Mouse (Mus musculus): ENCODE results near the gene Igf2bp1. TPM values are rescaled to one million over a fixed set of nuclear protein-coding genes. Genes with fewer than 3 reads are reported as not detected.

Igf2bp1 gene
- total RNA-seq, 2 experiments from 2014 or later = not detected

DNA sequence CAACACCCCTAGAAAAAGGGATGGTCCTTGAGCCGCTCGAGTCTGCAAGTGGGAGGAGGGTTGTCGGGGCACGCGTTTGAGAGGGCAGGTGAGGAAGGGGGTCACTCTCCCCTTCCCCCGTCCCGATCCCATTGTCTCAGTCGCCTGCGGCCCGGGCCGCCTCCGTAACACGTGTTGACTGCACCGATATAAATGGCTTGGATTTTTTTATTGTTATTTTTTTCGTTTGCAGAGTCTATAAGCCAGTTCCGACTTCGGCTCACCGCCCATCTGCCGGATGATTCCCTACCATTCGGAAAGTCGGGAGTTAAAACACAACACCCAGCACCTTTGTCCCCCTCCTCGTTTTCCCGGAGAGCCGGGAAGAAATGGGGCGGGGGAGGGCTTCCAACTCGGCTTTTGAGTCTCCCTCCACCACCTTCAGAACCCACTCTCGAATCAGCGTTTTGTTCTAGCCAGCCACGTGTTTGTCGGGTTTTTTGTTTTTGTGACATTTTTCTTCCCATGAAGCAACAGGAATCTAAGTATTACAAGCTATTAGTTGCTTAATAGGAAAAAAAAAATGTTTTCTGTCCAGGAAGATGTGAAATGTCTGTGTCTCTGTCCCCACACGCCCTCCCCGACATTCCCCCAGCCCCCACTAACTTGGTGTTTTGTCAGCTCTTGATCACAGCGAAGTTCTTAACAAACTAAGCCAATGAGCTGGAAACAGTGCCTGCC, 1.9 kb upstream of the Igf2bp1 start:
- no peak for DNase-seq (ENCODE audit: low spot score)

DNA sequence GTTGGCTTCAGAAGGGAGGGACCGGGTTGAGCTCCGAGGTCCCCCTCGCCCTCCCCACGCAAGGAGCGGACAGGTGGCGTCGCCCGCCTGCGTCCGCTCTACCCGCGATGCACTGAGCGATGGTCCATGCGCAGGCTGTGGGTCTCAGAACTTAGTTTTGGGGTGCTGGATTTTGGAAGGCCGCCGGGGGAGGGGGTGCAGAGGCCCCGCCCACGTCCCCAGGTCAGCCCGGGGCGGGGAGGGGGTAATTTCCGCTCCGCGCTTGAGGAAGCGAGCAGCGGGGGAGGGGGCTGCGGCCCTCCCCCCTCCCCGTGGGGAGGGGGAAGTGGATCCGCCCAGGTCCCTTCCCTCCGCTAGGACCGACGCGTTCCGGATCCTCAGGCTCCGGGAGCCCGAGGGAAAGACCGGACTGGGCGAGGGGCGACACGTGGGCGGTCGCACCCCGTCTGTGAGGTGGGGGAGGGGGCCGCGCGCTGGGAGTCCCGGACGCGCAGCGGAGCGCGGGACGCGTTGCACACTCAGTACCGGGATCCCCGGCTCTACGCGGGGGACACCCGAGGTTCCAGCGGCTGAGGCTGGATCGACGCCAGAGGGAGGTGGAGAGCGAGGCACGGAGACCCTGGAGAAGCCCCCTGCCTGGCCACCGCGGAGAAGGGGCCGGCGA, 1.2 kb upstream of the Igf2bp1 start:
- DNase-seq (ENCODE audit: low spot score) = no peak

DNA sequence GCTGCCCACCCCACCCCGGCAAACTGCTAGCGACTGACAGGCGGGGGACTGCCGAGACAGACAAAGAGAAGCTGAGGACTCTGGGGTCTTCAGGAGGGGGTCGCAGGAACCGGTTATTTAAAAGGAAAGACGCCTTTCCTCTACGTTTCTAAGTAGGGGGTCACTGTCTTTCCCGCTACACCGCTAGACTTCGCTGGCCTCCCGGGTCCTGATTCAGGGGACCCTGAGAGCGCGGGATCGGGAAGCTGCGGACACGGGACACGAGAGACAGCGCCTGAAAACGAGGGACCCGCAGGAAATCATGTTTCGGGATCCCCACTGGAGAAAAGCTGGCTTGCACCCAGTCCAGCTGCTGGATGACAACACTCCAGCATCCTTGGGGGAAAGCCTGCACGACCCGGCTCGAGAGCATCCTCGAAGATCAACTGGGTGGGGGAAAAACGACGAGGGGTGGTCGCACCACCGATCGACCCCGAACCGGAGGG, 669 bp upstream of the Igf2bp1 start:
- DNase-seq (ENCODE audit: low spot score) = peak; percentile 10

DNA sequence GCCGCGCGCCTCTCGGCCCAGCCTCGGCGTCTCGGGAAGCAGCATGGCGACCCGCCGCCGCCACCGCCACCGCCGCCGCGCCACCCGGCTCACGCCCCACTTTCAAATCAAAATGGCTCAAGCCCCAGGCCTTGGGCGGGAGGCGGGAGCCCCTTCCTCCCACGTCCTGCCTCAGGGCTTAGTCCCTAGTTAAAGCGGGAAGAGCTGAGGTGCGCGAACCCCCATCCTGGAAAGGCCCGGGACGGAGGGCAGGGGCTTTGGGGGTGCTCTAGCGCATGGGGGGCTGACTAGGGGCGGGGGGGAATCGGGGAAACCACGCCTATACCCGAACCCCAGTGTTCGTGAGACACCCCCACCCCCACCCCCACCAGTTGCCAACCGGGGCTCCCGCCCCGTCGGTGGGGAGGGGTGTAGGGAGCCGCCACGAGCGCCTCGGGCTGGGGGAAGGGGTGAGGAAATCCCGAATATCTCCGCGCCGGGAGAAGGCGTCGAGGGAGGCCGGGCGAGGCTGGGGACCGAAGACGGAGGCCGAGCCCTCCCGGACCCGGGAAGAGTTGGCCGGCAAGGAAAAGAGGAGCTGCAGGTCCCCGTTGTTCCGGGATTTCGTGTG, 842 bp downstream of the Igf2bp1 start:
- no peak for DNase-seq (ENCODE audit: low spot score)

DNA sequence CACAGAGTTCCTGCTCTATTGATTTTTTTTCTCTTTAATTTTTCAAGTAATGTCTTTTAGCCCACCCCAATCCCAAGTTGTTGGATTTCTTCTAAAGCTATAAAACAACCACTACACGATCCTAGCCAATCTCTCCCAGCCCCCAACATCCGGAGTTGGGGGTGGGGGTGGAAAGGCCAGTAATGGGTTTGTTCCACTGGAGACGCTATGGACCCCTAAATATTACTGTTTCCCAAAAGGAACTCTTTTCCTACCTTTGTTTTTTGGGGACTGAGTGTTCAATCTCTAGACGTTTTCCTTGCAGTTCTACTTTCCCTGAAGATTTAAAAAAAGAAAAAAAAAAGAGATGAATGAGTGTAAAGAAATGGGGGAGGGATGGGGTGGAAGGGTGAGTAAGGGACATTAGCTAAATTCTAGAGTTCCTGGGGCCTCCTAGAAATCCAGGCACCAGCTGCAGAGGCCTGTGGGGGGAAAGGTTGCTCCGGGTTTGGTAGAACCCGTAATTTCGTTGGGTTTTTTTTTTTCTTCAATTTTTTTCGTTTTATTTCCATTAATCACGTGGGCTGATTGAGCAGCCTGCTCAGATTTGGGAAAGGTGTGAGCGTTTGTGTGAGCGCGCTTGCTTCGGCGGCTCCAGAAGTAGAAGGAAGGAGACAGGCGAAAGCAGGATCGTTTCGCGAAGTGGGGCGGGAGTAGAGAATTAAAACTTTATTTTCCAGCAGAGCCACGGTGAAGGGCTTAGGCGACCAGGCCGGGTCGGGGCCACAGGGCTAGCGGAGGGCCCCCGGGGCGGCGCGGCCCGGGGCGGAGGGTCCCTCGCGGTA, 1.6 kb downstream of the Igf2bp1 start:
- no peak for DNase-seq (ENCODE audit: low spot score)

DNA sequence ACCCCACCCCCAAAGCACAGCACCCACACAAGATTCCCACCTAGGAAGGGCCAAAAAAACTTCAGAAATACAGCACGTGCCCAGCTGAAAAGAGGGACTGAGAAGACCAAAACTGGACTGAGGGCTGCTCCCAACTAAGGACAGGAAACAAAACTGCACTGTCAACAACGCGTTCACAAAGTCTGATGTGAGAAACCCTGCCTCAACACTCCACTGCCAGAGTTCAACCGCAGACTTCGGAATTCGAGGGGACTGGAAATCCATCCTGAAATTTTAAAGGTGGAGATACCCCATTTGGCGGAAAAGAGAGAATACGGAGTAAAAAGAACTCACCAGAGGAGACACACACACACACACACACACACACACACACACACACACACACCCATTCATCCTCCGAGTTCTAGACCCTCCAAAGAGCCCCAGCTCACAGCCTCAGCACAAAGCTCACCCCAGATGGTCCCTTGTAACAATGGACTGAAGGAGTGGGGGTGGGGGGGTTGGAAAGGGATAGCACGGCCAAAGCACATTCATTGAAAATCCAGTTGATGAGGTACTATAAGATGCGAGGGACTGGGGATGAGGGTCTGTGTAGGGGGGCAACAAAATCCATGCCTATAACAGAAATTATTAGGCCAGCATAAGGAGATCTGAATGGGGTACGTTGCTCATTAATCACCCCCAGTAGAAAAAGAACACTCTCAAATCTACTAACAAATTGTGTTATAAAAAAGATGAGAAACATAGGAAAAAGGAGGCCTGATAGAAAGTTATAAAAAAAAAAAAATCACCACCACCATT, 2.4 kb downstream of the Igf2bp1 start:
- no peak for DNase-seq (ENCODE audit: low spot score)

DNA sequence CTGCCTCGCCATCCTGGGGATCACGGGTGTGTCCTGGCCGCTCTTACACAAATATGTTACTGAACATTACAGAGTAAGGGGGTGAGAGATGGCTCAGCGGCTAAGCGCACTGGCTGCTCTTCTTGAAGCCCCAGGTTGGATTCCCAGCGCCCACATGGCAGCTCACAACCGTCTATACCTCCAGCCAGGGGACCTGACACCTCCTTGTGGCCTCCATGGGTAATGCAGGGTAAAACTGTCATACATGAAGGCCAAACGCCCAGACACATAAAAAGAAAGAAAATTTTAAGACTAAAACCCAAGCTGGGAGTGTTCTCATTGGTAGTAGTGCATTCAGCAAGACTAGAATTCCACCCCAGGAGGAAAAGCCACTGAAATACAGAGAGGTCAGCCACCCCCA, 11.6 kb downstream of the Igf2bp1 start:
- DNase-seq (ENCODE audit: low spot score) = no peak

DNA sequence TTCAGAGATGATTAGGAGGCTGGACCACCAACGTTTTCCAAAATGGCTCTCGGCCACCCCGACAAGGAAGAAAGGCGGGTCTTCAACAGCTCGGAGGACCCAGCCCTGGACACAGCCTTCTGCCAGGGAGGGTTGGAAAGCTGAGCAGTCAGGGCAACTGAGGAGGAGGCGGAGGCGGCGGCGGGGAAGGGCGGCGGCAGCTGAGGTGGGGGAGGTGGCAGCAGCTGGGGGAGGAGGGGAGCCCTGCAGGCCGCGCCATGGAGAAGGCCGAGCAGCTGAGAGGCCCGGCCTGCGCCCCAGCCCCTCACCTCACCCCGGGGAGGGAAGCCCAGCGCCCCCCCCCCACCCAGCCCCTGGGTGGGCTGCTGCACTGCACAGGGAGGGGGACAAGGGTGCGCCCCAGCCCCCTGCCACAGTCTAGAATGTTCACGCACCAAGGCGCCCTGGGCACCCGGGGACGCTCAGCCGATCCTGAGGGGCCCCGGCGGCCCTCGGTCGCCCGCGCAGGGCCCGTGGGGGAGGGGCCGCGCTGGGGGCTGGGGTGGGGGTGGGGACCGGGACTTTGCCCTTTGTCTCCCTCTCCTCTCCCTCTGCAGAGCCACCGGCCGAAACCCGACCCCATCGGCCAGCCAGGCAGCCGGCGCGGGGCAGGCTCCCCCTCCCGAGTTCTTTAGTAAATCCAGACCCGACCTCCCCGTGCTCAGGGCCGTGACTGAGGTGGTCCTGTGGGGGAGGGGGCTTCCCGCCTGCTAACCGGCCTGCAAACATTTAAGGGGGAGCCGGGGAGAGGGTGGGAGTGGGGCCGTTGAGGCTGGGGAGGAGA, 14.6 kb downstream of the Igf2bp1 start:
- no peak for DNase-seq (ENCODE audit: low spot score)

DNA sequence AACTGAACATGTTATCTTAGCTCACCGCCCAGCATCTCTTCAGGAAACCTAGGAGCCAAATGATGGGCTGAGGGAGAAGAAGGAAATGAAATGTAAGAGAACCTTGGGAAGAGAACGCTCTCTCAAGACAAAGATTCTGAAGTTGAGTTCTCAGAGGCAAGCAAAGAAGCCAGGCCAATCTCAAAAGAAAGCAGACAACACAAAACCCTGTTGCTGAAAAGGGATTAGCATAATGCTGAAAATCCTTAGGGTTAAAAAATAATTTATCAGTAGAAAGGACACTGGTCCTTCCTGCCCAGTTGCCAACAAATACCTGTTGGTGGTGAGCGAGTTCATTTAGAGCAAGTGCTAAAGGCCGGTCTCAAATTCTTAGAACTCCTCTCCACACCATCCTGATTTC, 15.3 kb downstream of the Igf2bp1 start:
- DNase-seq (ENCODE audit: low spot score) = no peak

DNA sequence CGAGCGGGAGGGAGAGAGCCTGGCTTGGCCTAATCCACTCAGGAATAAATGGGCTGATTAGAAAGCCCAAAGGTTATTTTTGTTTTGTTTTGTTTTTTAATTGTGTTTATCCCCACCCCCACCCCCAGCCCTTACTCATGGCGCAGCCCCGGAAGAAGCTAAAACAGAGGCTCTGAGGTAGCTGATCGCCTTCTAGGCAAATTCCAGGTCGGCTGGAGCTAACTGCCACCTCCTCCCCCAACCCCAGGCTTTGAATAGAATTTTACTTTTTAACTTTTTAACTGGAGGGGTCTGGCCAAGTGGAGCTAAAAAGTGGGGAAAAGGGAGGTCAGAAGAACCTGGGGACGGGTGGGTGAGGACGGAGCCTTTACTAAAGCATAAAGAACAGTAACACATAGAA, 15.9 kb downstream of the Igf2bp1 start:
- no peak for DNase-seq (ENCODE audit: low spot score)

DNA sequence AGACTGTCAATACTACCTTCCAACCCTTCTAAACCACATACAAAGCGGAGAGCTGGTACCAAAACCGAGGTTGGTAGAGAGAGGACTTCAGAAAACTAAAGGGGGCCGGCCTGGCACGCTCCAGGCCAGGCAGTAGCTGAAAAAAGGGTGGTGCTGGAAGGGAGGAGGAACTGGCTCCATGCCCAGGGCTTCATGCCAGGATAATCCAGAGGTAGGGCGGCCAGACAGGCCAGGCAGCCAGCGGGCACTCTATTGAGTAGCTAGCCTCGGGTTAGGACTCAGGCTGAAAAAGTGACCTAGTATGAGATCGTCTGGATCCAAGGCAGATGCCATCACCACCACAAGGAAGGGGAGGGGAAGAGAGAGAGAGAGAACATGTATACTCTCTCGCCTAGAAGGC, 17.2 kb downstream of the Igf2bp1 start:
- DNase-seq (ENCODE audit: low spot score) = peak; percentile 20

DNA sequence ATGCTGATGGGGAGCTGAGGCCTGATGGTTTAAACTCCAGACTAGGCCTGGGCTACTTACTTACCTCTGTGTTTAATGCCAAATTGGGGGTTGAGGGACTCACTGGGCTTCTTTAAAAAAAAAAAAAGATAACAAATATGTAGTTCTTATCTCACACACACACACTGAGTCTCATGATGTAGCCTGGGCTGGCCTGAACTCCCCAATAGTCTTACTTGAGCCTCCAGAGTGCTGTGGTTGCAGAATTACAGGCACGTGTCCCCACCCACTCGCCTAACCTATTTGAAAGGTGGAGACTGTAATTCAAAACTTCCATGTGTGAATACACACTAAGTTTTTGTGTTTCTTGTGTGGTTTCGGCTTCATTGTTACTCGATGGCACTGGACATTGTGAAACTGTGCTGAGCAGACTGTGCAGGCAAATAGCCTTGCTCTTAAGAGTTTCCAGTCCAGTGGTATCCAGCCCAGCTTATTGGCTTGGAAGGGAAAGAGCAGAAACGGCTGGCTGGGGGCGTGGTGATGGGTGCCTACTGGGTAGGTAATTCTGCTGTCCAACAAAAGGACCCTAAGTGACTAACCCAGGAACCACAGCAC, 17.8 kb downstream of the Igf2bp1 start:
- no peak for DNase-seq (ENCODE audit: low spot score)

DNA sequence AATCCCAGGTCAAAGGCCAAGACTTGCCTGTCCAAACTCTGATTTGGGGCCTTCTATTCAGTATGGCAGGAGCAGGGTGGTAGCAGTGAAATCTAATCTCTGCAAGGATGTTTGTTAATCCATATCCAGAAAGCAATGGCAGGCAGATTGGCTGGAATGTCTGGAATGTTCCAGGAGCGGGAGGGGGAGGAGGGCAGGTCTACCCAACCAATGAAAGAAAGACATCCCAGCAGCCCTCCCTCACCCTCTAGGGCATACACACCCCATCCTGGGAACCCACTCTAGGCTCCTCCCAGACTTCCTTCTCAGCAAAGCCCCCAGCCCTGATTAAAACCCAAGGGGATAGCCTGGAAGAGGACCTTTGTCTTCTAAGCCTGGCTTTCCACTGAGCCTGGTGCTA, 23.3 kb downstream of the Igf2bp1 start:
- no peak for DNase-seq (ENCODE audit: low spot score)

DNA sequence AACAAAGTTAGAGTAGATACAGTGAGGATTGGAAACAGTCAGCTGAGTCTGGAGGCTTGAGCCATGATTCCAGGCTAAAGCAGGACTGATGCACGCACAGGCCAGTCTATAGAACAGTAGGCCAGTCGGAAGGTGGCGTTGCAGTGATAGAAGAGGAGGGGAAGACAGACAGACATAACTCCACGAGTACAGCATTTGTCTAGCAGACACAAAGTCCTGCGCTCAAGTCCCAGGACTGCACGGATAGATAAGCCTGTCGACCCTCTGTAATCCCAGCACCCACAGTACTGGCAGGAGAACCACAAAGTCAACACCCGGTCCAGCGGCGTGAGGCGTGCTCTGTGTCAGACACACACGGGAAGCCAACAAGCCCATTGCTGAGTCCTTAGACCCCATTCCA, 23.9 kb downstream of the Igf2bp1 start:
- DNase-seq (ENCODE audit: low spot score) = no peak

DNA sequence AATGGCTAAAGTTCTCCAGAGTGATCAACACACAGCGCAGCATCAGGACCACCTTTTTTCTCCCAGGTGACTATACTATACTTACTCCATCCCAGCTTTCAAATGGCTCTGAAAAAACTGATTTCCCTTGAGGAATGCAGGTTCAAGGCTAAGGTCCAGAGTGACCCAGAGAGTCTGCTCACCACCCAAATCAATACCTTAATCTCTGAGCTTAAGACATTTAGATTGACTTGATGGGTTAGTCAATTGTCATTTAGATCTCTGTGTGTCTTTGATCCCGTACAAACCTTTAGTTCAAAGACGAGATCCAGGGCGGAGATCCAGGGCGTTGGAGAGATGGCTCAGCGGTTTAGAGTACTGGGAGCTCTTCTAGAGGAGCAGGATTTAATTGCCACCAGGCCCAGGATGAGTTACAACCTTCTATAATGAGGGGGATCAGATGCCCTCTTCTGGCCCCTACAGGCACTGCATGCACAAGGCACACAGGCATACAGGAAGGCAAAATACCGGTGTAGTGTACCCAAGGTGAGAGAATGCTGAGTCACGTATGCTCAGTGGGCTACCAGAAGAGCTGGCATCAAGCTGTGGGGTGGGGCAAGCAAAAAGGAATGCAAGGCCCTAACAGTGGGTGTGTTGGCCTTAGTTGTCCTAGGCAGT, 24.9 kb downstream of the Igf2bp1 start:
- no peak for DNase-seq (ENCODE audit: low spot score)

DNA sequence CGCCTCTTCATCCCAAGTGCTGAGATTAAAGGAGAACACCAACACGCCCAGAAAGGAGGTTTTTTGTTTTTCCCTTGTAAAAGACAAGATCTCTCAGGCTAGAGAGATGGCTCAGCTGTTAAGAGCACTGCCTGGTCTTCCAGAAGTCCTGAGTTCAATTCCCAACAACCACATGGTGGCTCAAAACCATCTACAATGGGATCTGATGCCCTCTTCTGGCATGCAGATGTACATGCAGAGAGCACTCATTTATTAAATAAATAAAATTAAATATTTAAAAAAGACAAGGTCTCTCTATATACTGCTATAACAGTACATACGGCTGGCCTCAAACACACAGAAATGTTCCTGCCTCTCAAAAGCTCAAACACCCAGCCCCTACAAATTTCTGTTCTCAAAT, 27.3 kb downstream of the Igf2bp1 start:
- DNase-seq (ENCODE audit: low spot score) = no peak

DNA sequence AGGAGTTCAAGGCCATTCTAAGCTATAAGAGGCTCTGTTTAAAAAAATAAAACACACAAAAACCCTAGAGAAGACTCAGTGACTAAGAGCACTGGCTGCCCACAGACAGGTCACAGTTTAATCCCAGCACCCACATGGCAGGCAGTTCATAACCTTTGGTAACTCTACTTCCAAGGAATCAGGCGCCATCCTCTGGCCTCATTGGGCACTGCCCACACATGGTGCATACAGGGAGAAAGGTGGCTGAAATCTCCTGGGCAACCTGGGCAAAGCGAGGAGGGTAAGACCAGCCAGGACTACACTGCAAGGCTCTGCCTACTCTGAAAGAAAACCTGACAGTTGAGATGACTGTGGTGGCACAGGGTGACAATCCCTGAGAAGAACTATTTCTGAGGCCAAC, 29.4 kb downstream of the Igf2bp1 start:
- DNase-seq (ENCODE audit: low spot score) = no peak

DNA sequence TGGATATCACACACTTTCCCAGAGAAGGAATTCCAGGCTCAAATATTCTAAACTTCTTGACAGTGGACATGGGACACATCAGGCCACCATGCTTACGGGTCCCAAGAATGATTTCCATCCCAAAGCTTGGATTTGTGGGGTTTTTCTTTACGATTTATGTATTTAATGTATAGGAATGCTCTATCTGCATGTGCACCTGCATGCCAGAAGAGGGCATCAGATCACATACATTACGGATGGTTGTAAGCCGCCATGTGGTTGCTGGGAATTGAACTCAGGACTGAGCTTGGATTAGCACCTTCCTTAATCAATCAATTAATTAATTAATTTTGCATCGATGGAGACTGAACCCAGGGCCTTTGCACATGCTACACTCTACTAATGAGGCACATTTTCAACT, 30.0 kb downstream of the Igf2bp1 start:
- no peak for DNase-seq (ENCODE audit: low spot score)

DNA sequence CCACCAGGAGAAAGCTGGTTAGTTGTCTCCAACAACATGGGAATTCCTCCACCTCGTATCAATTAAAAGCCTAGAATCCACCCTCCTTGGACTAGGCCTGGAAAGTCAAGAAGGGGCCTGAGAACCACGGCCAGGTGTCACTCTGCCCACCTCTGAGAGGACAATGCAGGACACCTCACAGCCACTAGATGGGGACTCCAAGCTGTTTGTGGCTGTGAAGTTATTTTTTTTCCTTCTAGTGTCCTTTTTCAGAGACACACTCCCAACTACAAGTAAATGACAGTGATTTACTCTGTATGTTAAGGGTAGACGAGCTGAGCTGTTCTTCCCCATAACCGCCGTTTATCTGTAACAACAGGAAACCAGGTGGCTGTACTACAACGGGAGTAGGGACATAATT, 32.6 kb downstream of the Igf2bp1 start:
- DNase-seq (ENCODE audit: low spot score) = no peak
